Mouse (Mus musculus): ENCODE measurements around the gene Sp7. TPM values are rescaled to one million over a fixed set of nuclear protein-coding genes. Genes with fewer than 3 reads are reported as not detected.
A peak's percentile ranks its signal among the peaks of the same experiment; 100 is the strongest.

The Sp7 gene
- polyA plus RNA-seq, 1 experiment from 2014 or later = not detected

- Histone ChIP-seq H3K79me2 (ENCODE audit: inconsistent target) (no peaks in the 10 kb centered on the region), H3K27ac (peak overlapping the region; percentile 85), H3K36me3 (ENCODE audit: inconsistent target) (no peaks in the 10 kb centered on the region), H3K4me3 (ENCODE audit: inconsistent target) (peak overlapping the region; percentile 64; the same call in 1 of the 2 replicates)
- 93% methylated on average over 10 of the region's 10 CpGs for WGBS (ENCODE audit: missing documents)
These were observed 33.6 kb upstream of the Sp7 start for GRCm38 (mm10) chr15:102400476-102401045.

GRCm38 (mm10) chr15:102399229-102400221 is 32.5 kb upstream of the Sp7 start:
- WGBS (ENCODE audit: missing documents) = 5% methylated on average over 30 of the region's 34 CpGs

GRCm38 (mm10) chr15:102398629-102399028 is 31.6 kb upstream of the Sp7 start:
- Histone ChIP-seq H3K4me3 (ENCODE audit: inconsistent target) (peak overlapping the region; percentile 64; the same call in 1 of the 2 replicates), H3K27ac (0 out of 2 replicates have a peak overlapping the region, but pooled peaks have one; percentile 85), H3K79me2 (ENCODE audit: inconsistent target) (no peaks in the 10 kb centered on the region), H3K36me3 (ENCODE audit: inconsistent target) (no peaks in the 10 kb centered on the region)
- WGBS (ENCODE audit: missing documents) = 87% methylated on average over 5 of the region's 5 CpGs

More at GRCm38 (mm10) chr15:102399229-102400221, 32.5 kb upstream of the Sp7 start:
- H3K36me3 ChIP-seq (ENCODE audit: inconsistent target) = no peaks in the 10 kb centered on the region
- H3K79me2 ChIP-seq (ENCODE audit: inconsistent target) = no peaks in the 10 kb centered on the region
- H3K27ac ChIP-seq = peak overlapping the region; percentile 85
- H3K4me3 ChIP-seq (ENCODE audit: inconsistent target) = peak overlapping the region; percentile 64

GRCm38 (mm10) chr15:102395061-102395460 is 28.1 kb upstream of the Sp7 start:
- H3K79me2 ChIP-seq (ENCODE audit: inconsistent target) = no peaks in the 10 kb centered on the region
- no peak overlapping the region for H3K4me3 ChIP-seq (ENCODE audit: inconsistent target)
- peak overlapping the region; percentile 88 for H3K27ac ChIP-seq
- no peaks in the 10 kb centered on the region for H3K36me3 ChIP-seq (ENCODE audit: inconsistent target)
- WGBS (ENCODE audit: missing documents) = 81% methylated on average over 3 of the region's 3 CpGs

GRCm38 (mm10) chr15:102393584-102394014 is 26.6 kb upstream of the Sp7 start:
- no peak overlapping the region for H3K4me3 ChIP-seq (ENCODE audit: inconsistent target)
- H3K27ac ChIP-seq = peak overlapping the region; percentile 88
- no peaks in the 10 kb centered on the region for H3K36me3 ChIP-seq (ENCODE audit: inconsistent target)
- H3K79me2 ChIP-seq (ENCODE audit: inconsistent target) = no peaks in the 10 kb centered on the region

GRCm38 (mm10) chr15:102392520-102392919 is 25.5 kb upstream of the Sp7 start:
- H3K27ac ChIP-seq = peak overlapping the region; percentile 88
- no peaks in the 10 kb centered on the region for H3K36me3 ChIP-seq (ENCODE audit: inconsistent target)
- no peak overlapping the region for H3K4me3 ChIP-seq (ENCODE audit: inconsistent target)
- H3K79me2 ChIP-seq (ENCODE audit: inconsistent target) = no peaks in the 10 kb centered on the region
- 67% methylated on average over 2 of the region's 2 CpGs for WGBS (ENCODE audit: missing documents)

GRCm38 (mm10) chr15:102388942-102389341 is 22.0 kb upstream of the Sp7 start:
- H3K4me3 ChIP-seq (ENCODE audit: inconsistent target) = no peak overlapping the region
- H3K36me3 ChIP-seq (ENCODE audit: inconsistent target) = no peaks in the 10 kb centered on the region
- H3K27ac ChIP-seq = no peak overlapping the region
- 69% methylated on average over 3 of the region's 3 CpGs for WGBS (ENCODE audit: missing documents)
- H3K79me2 ChIP-seq (ENCODE audit: inconsistent target) = no peaks in the 10 kb centered on the region

GRCm38 (mm10) chr15:102386640-102387039 is 19.7 kb upstream of the Sp7 start:
- H3K36me3 ChIP-seq (ENCODE audit: inconsistent target) = no peaks in the 10 kb centered on the region
- 48% methylated on average over 9 of the region's 9 CpGs for WGBS (ENCODE audit: missing documents)
- no peaks in the 10 kb centered on the region for H3K79me2 ChIP-seq (ENCODE audit: inconsistent target)
- H3K27ac ChIP-seq = no peak overlapping the region
- H3K4me3 ChIP-seq (ENCODE audit: inconsistent target) = no peak overlapping the region

GRCm38 (mm10) chr15:102383671-102384070 is 16.7 kb upstream of the Sp7 start:
- H3K79me2 ChIP-seq (ENCODE audit: inconsistent target) = no peaks in the 10 kb centered on the region
- no peak overlapping the region for H3K27ac ChIP-seq
- 97% methylated on average over 6 of the region's 6 CpGs for whole genome bisulfite sequencing (ENCODE audit: missing documents)
- H3K36me3 ChIP-seq (ENCODE audit: inconsistent target) = no peaks in the 10 kb centered on the region
- H3K4me3 ChIP-seq (ENCODE audit: inconsistent target) = no peak overlapping the region

- no peaks in the 10 kb centered on the region for H3K36me3 ChIP-seq (ENCODE audit: inconsistent target)
- no peak overlapping the region for H3K4me3 ChIP-seq (ENCODE audit: inconsistent target)
- no peak overlapping the region for H3K27ac ChIP-seq
- WGBS (ENCODE audit: missing documents) = 4% methylated on average over 7 of the region's 7 CpGs
- H3K79me2 ChIP-seq (ENCODE audit: inconsistent target) = no peaks in the 10 kb centered on the region
These were observed 14.6 kb upstream of the Sp7 start for GRCm38 (mm10) chr15:102381575-102381974.

GRCm38 (mm10) chr15:102377810-102378262 is 10.9 kb upstream of the Sp7 start:
- 7% methylated on average over 9 of the region's 10 CpGs for WGBS (ENCODE audit: missing documents)
- Histone ChIP-seq H3K79me2 (ENCODE audit: inconsistent target) (no peaks in the 10 kb centered on the region), H3K36me3 (ENCODE audit: inconsistent target) (no peaks in the 10 kb centered on the region), H3K27ac (0 out of 2 replicates have a peak overlapping the region, but pooled peaks have one; percentile 1), H3K4me3 (ENCODE audit: inconsistent target) (no peak overlapping the region)

- no peaks in the 10 kb centered on the region for H3K79me2 ChIP-seq (ENCODE audit: inconsistent target)
- no peaks in the 10 kb centered on the region for H3K36me3 ChIP-seq (ENCODE audit: inconsistent target)
- peak overlapping the region; percentile 32 for H3K4me3 ChIP-seq (ENCODE audit: inconsistent target)
- no peak overlapping the region for H3K27ac ChIP-seq
- 4% methylated on average over 6 of the region's 7 CpGs for WGBS (ENCODE audit: missing documents)
These were observed 10.2 kb upstream of the Sp7 start for GRCm38 (mm10) chr15:102377163-102377543.

GRCm38 (mm10) chr15:102376453-102377162 is 9.6 kb upstream of the Sp7 start:
- H3K79me2 ChIP-seq (ENCODE audit: inconsistent target) = no peaks in the 10 kb centered on the region
- 7% methylated on average over 41 of the region's 43 CpGs for WGBS (ENCODE audit: missing documents)
- H3K27ac ChIP-seq = no peak overlapping the region
- peak overlapping the region; percentile 32 for H3K4me3 ChIP-seq (ENCODE audit: inconsistent target)
- H3K36me3 ChIP-seq (ENCODE audit: inconsistent target) = no peaks in the 10 kb centered on the region

GRCm38 (mm10) chr15:102370727-102371126 is 3.7 kb upstream of the Sp7 start:
- WGBS (ENCODE audit: missing documents) = 71% methylated on average over 10 of the region's 10 CpGs
- H3K79me2 ChIP-seq (ENCODE audit: inconsistent target) = no peaks in the 10 kb centered on the region

More at GRCm38 (mm10) chr15:102370727-102371126, 3.7 kb upstream of the Sp7 start:
- Histone ChIP-seq H3K36me3 (ENCODE audit: inconsistent target) (no peaks in the 10 kb centered on the region), H3K4me3 (ENCODE audit: inconsistent target) (no peak overlapping the region), H3K27ac (no peak overlapping the region)
